Mouse (Mus musculus): ENCODE measurements around the gene Ndrg2. TPM values are rescaled to one million over a fixed set of nuclear protein-coding genes. Genes with fewer than 3 reads are reported as not detected.
A peak's percentile ranks its signal among the peaks of the same experiment; 100 is the strongest.

Gene Ndrg2
- polyA plus RNA-seq, 1 experiment from 2014 or later, result 11.0 TPM

GRCm38 (mm10) chr14:51895071-51895470, 18.9 kb downstream of the Ndrg2 start:
- Histone ChIP-seq H3K27me3 (ENCODE audit: control insufficient read depth, insufficient read depth, low read length) (no peaks in the 10 kb centered on the region), H3K4me1 (ENCODE audit: control insufficient read depth, insufficient read depth, low read length) (no peaks in the 10 kb centered on the region), H3K27ac (replicated peaks; ENCODE audit: low read depth, low read length) (no peak overlapping the region), H3K4me3 (ENCODE audit: low read depth, low read length) (no peak overlapping the region), H3K36me3 (replicated peaks; ENCODE audit: control insufficient read depth, insufficient read depth, low read depth, low read length) (peaks cover 10% of the 10 kb centered on the region), H3K9me3 (replicated peaks; ENCODE audit: control insufficient read depth, low read length) (no peaks in the 10 kb centered on the region), H3K4me2 (ENCODE audit: low read depth, low read length) (no peak overlapping the region), H3K9ac (replicated peaks; ENCODE audit: low read length) (no peak overlapping the region)
- 77% methylated on average over 14 of the region's 14 CpGs for WGBS
- ATAC-seq (replicated peaks; ENCODE audit: insufficient number of reproducible peaks, low FRiP score, low TSS enrichment, low read depth), result no peak
- DNase-seq (ENCODE audit: low spot score), result no peak

- ATAC-seq (replicated peaks; ENCODE audit: insufficient number of reproducible peaks, low FRiP score, low TSS enrichment, low read depth) (0 out of 2 replicates have a peak, but pooled peaks have one; percentile 8), DNase-seq (ENCODE audit: low spot score) (no peak)
- Histone ChIP-seq H3K4me3 (ENCODE audit: low read depth, low read length) (no peak overlapping the region), H3K4me2 (ENCODE audit: low read depth, low read length) (no peak overlapping the region), H3K27ac (replicated peaks; ENCODE audit: low read depth, low read length) (no peak overlapping the region), H3K9me3 (replicated peaks; ENCODE audit: control insufficient read depth, low read length) (no peaks in the 10 kb centered on the region), H3K9ac (replicated peaks; ENCODE audit: low read length) (no peak overlapping the region), H3K36me3 (replicated peaks; ENCODE audit: control insufficient read depth, insufficient read depth, low read depth, low read length) (peaks cover 10% of the 10 kb centered on the region), H3K4me1 (ENCODE audit: control insufficient read depth, insufficient read depth, low read length) (no peaks in the 10 kb centered on the region), H3K27me3 (ENCODE audit: control insufficient read depth, insufficient read depth, low read length) (no peaks in the 10 kb centered on the region)
- 35% methylated on average over 3 of the region's 3 CpGs for WGBS
These were observed 20.1 kb downstream of the Ndrg2 start for GRCm38 (mm10) chr14:51893809-51894208.

- DNase-seq (ENCODE audit: low spot score), result no peak
- 20% methylated on average over 10 of the region's 10 CpGs for WGBS
- no peaks in the 10 kb centered on the region for H3K27me3 ChIP-seq (ENCODE audit: control insufficient read depth, insufficient read depth, low read length)
- peaks cover 10% of the 10 kb centered on the region for H3K36me3 ChIP-seq (replicated peaks; ENCODE audit: control insufficient read depth, insufficient read depth, low read depth, low read length)
- no peak overlapping the region for H3K4me3 ChIP-seq (ENCODE audit: low read depth, low read length)
- no peaks in the 10 kb centered on the region for H3K9me3 ChIP-seq (replicated peaks; ENCODE audit: control insufficient read depth, low read length)
- H3K9ac ChIP-seq (replicated peaks; ENCODE audit: low read length), result no peak overlapping the region
- H3K27ac ChIP-seq (replicated peaks; ENCODE audit: low read depth, low read length), result no peak overlapping the region
- ATAC-seq (replicated peaks; ENCODE audit: insufficient number of reproducible peaks, low FRiP score, low TSS enrichment, low read depth), result peak; percentile 66; the same call in 1 of the 2 replicates
- H3K4me1 ChIP-seq (ENCODE audit: control insufficient read depth, insufficient read depth, low read length), result no peaks in the 10 kb centered on the region
- H3K4me2 ChIP-seq (ENCODE audit: low read depth, low read length), result no peak overlapping the region
These were observed 20.7 kb downstream of the Ndrg2 start for GRCm38 (mm10) chr14:51893094-51893794.

GRCm38 (mm10) chr14:51892191-51892939, 21.6 kb downstream of the Ndrg2 start, which contains the start of gene Slc39a2:
Gene Slc39a2 (plus strand): TSS chr14:51892889.
- Histone ChIP-seq H3K4me1 (ENCODE audit: control insufficient read depth, insufficient read depth, low read length) (no peaks in the 10 kb centered on the region), H3K4me2 (ENCODE audit: low read depth, low read length) (no peak within 1 kb of the TSS), H3K4me3 (ENCODE audit: low read depth, low read length) (no peak within 1 kb of the TSS), H3K27me3 (ENCODE audit: control insufficient read depth, insufficient read depth, low read length) (no peaks in the 10 kb centered on the region), H3K27ac (replicated peaks; ENCODE audit: low read depth, low read length) (no peak within 1 kb of the TSS), H3K36me3 (replicated peaks; ENCODE audit: control insufficient read depth, insufficient read depth, low read depth, low read length) (peaks cover 10% of the 10 kb centered on the region), H3K9ac (replicated peaks; ENCODE audit: low read length) (no peak within 1 kb of the TSS), H3K9me3 (replicated peaks; ENCODE audit: control insufficient read depth, low read length) (no peaks in the 10 kb centered on the region)
- 93% methylated on average over 9 of the region's 9 CpGs for WGBS
- ATAC-seq (replicated peaks; ENCODE audit: insufficient number of reproducible peaks, low FRiP score, low TSS enrichment, low read depth), result no peak
- DNase-seq (ENCODE audit: low spot score), result no peak

- 85% methylated on average over 6 of the region's 6 CpGs for whole genome bisulfite sequencing
- H3K27me3 ChIP-seq (ENCODE audit: control insufficient read depth, insufficient read depth, low read length), result no peaks in the 10 kb centered on the region
- no peak for ATAC-seq (replicated peaks; ENCODE audit: insufficient number of reproducible peaks, low FRiP score, low TSS enrichment, low read depth)
- H3K9me3 ChIP-seq (replicated peaks; ENCODE audit: control insufficient read depth, low read length), result no peaks in the 10 kb centered on the region
- no peak for DNase-seq (ENCODE audit: low spot score)
- H3K36me3 ChIP-seq (replicated peaks; ENCODE audit: control insufficient read depth, insufficient read depth, low read depth, low read length), result peaks cover 10% of the 10 kb centered on the region
- H3K4me3 ChIP-seq (ENCODE audit: low read depth, low read length), result no peak overlapping the region
- no peak overlapping the region for H3K9ac ChIP-seq (replicated peaks; ENCODE audit: low read length)
- H3K4me1 ChIP-seq (ENCODE audit: control insufficient read depth, insufficient read depth, low read length), result no peaks in the 10 kb centered on the region
- H3K27ac ChIP-seq (replicated peaks; ENCODE audit: low read depth, low read length), result no peak overlapping the region
- H3K4me2 ChIP-seq (ENCODE audit: low read depth, low read length), result no peak overlapping the region
These were observed 24.1 kb downstream of the Ndrg2 start for GRCm38 (mm10) chr14:51889833-51890232.

- ATAC-seq (replicated peaks; ENCODE audit: insufficient number of reproducible peaks, low FRiP score, low TSS enrichment, low read depth) (no peak), DNase-seq (ENCODE audit: low spot score) (no peak)
- Histone ChIP-seq H3K27me3 (ENCODE audit: control insufficient read depth, insufficient read depth, low read length) (no peaks in the 10 kb centered on the region), H3K36me3 (replicated peaks; ENCODE audit: control insufficient read depth, insufficient read depth, low read depth, low read length) (peaks cover 4% of the 10 kb centered on the region), H3K9me3 (replicated peaks; ENCODE audit: control insufficient read depth, low read length) (no peaks in the 10 kb centered on the region), H3K27ac (replicated peaks; ENCODE audit: low read depth, low read length) (no peak overlapping the region), H3K4me1 (ENCODE audit: control insufficient read depth, insufficient read depth, low read length) (no peaks in the 10 kb centered on the region), H3K4me3 (ENCODE audit: low read depth, low read length) (peak overlapping the region; percentile 6; the same call in 1 of the 2 replicates), H3K9ac (replicated peaks; ENCODE audit: low read length) (no peak overlapping the region), H3K4me2 (ENCODE audit: low read depth, low read length) (no peak overlapping the region)
- 52% methylated on average over 6 of the region's 6 CpGs for WGBS
These were observed 27.9 kb downstream of the Ndrg2 start for GRCm38 (mm10) chr14:51886051-51886450.

GRCm38 (mm10) chr14:51884598-51885331, 29.2 kb downstream of the Ndrg2 start, which contains the start of gene Mettl17:
Gene Mettl17 (plus strand): TSS chr14:51884842.
- Histone ChIP-seq H3K9me3 (replicated peaks; ENCODE audit: control insufficient read depth, low read length) (no peaks in the 10 kb centered on the region), H3K27ac (replicated peaks; ENCODE audit: low read depth, low read length) (peak within 1 kb of the TSS; percentile 48; the same call in 1 of the 2 replicates), H3K9ac (replicated peaks; ENCODE audit: low read length) (peak within 1 kb of the TSS; percentile 70), H3K36me3 (replicated peaks; ENCODE audit: control insufficient read depth, insufficient read depth, low read depth, low read length) (no peaks in the 10 kb centered on the region; the same call in none of the 2 replicates), H3K4me1 (ENCODE audit: control insufficient read depth, insufficient read depth, low read length) (no peaks in the 10 kb centered on the region), H3K4me3 (ENCODE audit: low read depth, low read length) (peak within 1 kb of the TSS; percentile 62), H3K4me2 (ENCODE audit: low read depth, low read length) (peak within 1 kb of the TSS; percentile 74), H3K27me3 (ENCODE audit: control insufficient read depth, insufficient read depth, low read length) (no peaks in the 10 kb centered on the region)
- under 1% methylated on average over 43 of the region's 43 CpGs for WGBS
- ATAC-seq (replicated peaks; ENCODE audit: insufficient number of reproducible peaks, low FRiP score, low TSS enrichment, low read depth) (peak; percentile 97), DNase-seq (ENCODE audit: low spot score) (peak; percentile 99)

Data from embryonic facial prominence, embryonic 11.5 days (tissue).